Mouse (Mus musculus): ENCODE measurements at regions not wholly inside any gene's neighbourhood (a gene's known extent, or its start where the extent isn't known, plus 50 kb on each side); places are given as distances from the start of the nearest gene placed in this dataset.

DNA sequence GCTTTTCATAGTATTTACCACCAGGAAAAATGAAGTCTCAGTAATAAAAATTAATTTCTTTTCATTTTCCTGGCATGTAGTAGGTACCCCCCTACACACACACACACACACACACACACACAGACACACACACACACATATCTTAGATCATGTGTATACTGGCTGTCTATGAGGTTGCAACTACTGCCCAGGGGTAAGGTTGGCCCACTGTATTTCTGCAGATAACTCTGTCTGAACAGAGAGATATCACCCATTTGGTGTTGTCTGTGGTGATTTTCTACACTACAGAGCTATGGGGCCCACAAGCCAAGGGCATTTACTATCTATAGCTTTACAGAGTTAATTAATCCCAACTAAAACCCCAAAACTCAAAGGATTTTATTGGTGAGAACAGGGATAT is 188.9 kb downstream of the Car2 start:
- Histone ChIP-seq H3K27me3 (no peaks in the 10 kb centered on the region), H3K27ac (replicated peaks) (no peak overlapping the region), H3K4me3 (replicated peaks) (no peak overlapping the region), H3K36me3 (replicated peaks) (no peaks in the 10 kb centered on the region), H3K9me3 (replicated peaks) (no peaks in the 10 kb centered on the region), H3K9ac (no peak overlapping the region), H3K4me1 (replicated peaks) (no peaks in the 10 kb centered on the region), H3K4me2 (no peak overlapping the region)
- ATAC-seq (ENCODE audit: insufficient read depth) = no peak

DNA sequence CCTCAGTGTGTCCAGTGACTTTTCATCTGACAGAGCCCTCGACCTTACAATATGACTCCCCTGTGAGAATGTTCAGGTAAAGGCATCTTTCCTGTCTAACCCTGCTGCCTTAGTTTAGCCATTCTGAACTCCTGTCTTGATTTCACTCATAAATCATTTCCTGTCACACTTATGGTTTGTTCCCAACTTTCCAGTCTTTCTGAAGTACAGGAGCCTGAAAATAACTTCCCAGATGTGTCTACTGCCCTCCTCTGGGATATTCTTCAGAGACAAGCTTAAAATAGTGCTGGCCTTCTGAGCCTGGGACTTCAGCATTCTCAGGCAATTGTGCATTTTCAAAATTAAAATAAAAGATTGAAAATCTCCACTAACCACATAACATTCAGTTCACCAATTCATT is 204.1 kb downstream of the Car2 start:
- no peak overlapping the region for H3K4me3 ChIP-seq (replicated peaks)
- 51% methylated on average over 1 of the region's 1 CpGs for WGBS (ENCODE audit: insufficient replicate concordance)
- no peaks in the 10 kb centered on the region for H3K27me3 ChIP-seq
- no peaks in the 10 kb centered on the region for H3K36me3 ChIP-seq (replicated peaks)
- no peak overlapping the region for H3K4me2 ChIP-seq
- no peak overlapping the region for H3K9ac ChIP-seq
- H3K4me1 ChIP-seq (replicated peaks) = no peaks in the 10 kb centered on the region
- no peak for ATAC-seq (ENCODE audit: insufficient read depth)
- H3K27ac ChIP-seq (replicated peaks) = no peak overlapping the region
- H3K9me3 ChIP-seq (replicated peaks) = no peaks in the 10 kb centered on the region

DNA sequence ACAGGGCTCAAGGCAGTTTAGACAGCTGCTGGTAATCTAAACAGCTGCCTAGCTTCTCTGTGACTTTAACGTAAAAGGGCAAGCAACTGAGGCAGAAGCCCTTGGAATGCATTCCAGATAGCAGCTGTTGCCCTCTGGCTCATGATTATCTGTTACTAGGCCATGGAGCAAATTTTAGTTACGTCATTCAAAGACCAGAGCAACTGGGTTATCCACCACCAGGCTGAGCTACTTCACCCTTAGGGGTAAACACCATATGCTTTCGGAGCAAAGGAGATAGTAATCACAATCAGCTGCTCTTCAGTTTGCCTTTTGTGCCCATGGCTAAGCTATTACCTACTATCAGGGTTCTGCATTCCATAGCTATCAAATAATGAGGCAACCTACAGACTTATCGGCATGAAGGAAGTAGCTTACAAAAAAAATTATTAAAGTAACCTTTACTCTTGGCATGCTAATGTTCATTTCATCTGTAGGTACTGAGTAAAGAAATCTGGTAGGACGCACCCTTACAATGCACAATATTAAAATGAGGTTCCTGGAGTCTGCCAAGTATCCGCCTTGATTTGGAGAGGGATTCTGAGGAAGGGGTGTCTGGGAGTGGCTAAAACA is 212.2 kb downstream of the Car2 start:
- H3K9me3 ChIP-seq (replicated peaks) = no peaks in the 10 kb centered on the region
- H3K27ac ChIP-seq (replicated peaks) = no peak overlapping the region
- no peaks in the 10 kb centered on the region for H3K27me3 ChIP-seq
- no peak overlapping the region for H3K4me2 ChIP-seq
- 59% methylated on average over 6 of the region's 6 CpGs for WGBS (ENCODE audit: insufficient replicate concordance)
- no peaks in the 10 kb centered on the region for H3K36me3 ChIP-seq (replicated peaks)
- no peak overlapping the region for H3K4me3 ChIP-seq (replicated peaks)
- no peak for ATAC-seq (ENCODE audit: insufficient read depth)
- H3K4me1 ChIP-seq (replicated peaks) = no peaks in the 10 kb centered on the region
- H3K9ac ChIP-seq = no peak overlapping the region

DNA sequence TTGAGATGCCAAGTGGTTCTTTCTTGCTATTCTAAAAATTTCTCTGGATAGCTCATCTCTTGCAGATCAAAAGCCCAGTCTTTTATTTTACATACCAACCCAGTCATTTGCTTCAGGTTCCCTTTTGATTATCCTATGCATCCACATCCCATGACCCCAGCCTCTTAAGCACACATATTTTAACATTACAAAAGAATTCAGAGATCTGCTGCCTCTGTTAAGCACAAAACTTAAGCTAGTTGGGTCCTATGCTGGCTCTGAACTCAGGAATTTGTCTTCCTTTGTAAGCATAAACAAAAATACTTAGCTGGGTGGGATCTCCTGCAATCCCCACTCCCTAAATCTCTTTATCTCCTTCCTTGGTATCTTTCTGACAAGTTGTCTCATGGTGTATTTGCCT is 212.9 kb downstream of the Car2 start:
- Histone ChIP-seq H3K4me1 (replicated peaks) (no peaks in the 10 kb centered on the region), H3K4me3 (replicated peaks) (no peak overlapping the region), H3K9me3 (replicated peaks) (no peaks in the 10 kb centered on the region), H3K9ac (no peak overlapping the region), H3K4me2 (no peak overlapping the region), H3K36me3 (replicated peaks) (no peaks in the 10 kb centered on the region), H3K27me3 (no peaks in the 10 kb centered on the region), H3K27ac (replicated peaks) (no peak overlapping the region)
- no peak for ATAC-seq (ENCODE audit: insufficient read depth)

DNA sequence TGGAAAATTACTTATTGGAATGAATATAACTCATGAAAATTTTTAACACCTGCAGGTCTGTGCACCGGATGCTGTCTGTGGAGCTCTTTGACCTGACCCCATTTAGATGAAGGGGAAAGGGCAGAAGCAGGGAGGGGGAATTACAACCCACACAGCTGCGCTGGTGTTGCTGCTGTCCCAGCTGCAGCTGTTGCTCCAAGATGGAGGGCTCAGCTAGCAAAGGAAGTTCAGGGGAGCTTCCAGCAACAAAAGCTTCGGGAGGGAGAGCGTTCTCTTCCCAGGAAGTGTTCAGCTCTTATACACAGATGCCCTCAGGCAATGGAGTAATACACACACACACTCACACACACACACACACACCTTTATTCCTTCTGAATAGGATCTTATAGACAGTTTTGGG is 219.6 kb downstream of the Car2 start:
- Histone ChIP-seq H3K4me3 (replicated peaks) (no peak overlapping the region), H3K4me1 (replicated peaks) (no peaks in the 10 kb centered on the region), H3K9ac (no peak overlapping the region), H3K36me3 (replicated peaks) (no peaks in the 10 kb centered on the region), H3K27me3 (no peaks in the 10 kb centered on the region), H3K9me3 (replicated peaks) (no peaks in the 10 kb centered on the region), H3K4me2 (no peak overlapping the region), H3K27ac (replicated peaks) (no peak overlapping the region)
- WGBS (ENCODE audit: insufficient replicate concordance) = 62% methylated on average over 4 of the region's 4 CpGs
- ATAC-seq (ENCODE audit: insufficient read depth) = no peak

DNA sequence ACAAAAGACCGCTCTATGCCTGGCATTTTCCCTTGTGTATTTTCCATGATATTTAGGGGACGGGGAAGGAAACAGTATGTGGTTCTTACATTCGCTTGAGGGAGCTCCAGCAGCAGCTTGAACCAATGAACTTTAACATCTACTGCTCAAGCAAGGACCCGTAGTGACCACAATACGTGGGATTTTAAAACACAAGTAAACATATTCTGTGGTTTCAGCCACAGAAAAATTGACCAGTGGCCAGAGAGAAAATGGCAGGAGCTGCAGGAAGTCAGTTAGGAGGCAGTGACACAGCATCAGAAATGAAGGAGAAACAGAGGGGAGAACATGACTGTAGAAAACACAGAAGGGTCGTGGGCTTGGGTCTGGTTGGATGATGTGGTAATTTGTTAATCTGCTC is 220.2 kb downstream of the Car2 start:
- WGBS (ENCODE audit: insufficient replicate concordance) = 47% methylated on average over 6 of the region's 6 CpGs

DNA sequence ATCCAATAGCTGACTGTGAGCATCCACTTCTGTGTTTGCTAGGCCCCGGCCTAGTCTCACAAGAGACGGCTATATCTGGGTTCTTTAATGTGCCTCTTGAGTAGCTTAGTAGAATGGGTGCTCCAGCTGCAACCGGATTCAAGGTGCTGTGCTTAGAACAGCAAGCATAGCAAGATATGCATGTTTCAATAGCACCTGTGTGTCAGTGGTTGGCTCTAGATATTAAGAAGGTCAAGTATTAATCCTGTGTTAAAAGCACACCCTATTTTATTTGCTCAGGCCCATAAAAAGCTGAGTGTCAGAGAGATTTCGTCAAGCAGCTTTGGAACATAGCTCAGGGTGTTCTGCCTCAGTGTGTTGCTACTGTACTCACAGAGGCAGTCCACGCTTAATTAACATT is 221.2 kb downstream of the Car2 start:
- no peak overlapping the region for H3K4me3 ChIP-seq (replicated peaks)
- H3K4me2 ChIP-seq = no peak overlapping the region
- H3K36me3 ChIP-seq (replicated peaks) = no peaks in the 10 kb centered on the region
- 68% methylated on average over 5 of the region's 5 CpGs for WGBS (ENCODE audit: insufficient replicate concordance)
- H3K27ac ChIP-seq (replicated peaks) = no peak overlapping the region
- no peak overlapping the region for H3K9ac ChIP-seq
- ATAC-seq (ENCODE audit: insufficient read depth) = no peak
- H3K27me3 ChIP-seq = no peaks in the 10 kb centered on the region
- H3K4me1 ChIP-seq (replicated peaks) = no peaks in the 10 kb centered on the region
- H3K9me3 ChIP-seq (replicated peaks) = no peaks in the 10 kb centered on the region

More for the DNA sequence above, 220.2 kb downstream of the Car2 start:
- H3K4me1 ChIP-seq (replicated peaks) = no peaks in the 10 kb centered on the region
- no peak overlapping the region for H3K9ac ChIP-seq
- no peaks in the 10 kb centered on the region for H3K27me3 ChIP-seq
- H3K4me2 ChIP-seq = no peak overlapping the region
- no peak overlapping the region for H3K27ac ChIP-seq (replicated peaks)
- H3K9me3 ChIP-seq (replicated peaks) = no peaks in the 10 kb centered on the region
- ATAC-seq (ENCODE audit: insufficient read depth) = no peak
- H3K36me3 ChIP-seq (replicated peaks) = no peaks in the 10 kb centered on the region
- H3K4me3 ChIP-seq (replicated peaks) = no peak overlapping the region

DNA sequence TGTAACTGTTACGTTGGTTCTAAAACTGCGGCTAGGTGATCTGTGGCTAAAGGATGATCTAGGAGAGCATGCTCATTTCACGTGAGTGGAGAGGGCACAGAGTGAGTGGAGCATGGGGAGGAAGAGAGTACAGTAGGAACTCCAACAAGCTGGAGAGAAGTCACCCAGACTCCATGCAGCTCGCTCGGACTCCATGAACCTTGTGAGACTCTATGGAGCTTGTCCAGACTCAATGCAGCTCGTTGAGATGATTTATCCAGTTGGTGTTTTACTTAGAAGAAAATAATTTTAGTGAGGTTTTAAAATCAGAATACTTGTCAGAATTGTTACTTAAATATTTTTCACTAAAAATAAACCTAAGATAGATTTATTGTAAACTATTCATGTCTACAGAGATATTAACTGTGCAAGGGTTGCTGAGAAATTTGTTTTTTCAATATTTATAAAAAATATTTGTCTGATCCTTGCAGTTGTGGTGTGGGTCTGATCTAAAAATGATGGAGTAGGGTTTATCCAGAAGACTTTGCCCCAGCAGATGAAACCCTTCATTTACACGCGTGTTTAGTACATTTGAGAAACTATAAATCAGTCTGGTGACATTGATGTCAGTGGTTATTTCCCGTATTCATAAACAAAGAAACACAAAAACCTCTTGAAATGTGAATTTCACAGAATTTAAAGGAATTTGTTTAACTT is 222.3 kb downstream of the Car2 start:
- WGBS (ENCODE audit: insufficient replicate concordance) = 66% methylated on average over 9 of the region's 9 CpGs
- H3K36me3 ChIP-seq (replicated peaks) = no peaks in the 10 kb centered on the region
- no peak overlapping the region for H3K27ac ChIP-seq (replicated peaks)
- no peaks in the 10 kb centered on the region for H3K4me1 ChIP-seq (replicated peaks)
- ATAC-seq (ENCODE audit: insufficient read depth) = no peak
- H3K4me3 ChIP-seq (replicated peaks) = no peak overlapping the region
- no peaks in the 10 kb centered on the region for H3K9me3 ChIP-seq (replicated peaks)
- no peaks in the 10 kb centered on the region for H3K27me3 ChIP-seq
- H3K4me2 ChIP-seq = no peak overlapping the region
- H3K9ac ChIP-seq = no peak overlapping the region

DNA sequence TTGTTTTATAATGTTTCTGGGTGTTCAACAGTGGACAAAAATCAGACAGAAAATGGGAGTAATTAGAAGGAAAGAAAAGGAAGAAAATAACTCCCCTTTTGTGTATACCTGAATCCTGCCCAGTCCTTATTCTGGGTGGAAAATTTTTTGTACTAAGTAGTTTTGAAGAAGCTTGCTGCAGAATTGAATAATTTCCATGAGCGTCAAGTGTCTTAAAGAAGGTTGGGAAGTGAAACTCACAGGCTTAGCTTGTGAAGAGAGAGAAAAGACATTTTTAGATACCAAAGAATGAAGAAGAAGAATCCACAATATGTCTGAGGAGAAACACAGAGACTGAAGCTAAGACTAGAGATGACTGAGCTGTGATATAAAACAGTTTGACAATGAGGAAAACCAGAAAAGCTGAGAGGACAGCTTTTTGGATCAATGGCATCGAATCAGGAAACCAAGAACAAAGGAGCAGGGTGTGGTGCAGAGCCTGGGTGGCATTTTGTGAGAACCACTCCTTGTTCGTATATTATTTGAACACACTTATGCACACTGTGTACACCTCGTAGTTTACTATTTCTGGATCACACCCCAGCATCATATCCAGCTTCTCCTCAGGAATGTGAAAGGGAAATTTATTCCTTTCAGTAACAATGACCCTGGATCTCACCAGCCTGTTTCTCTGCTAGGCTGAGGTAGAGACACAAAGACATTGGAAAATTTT is 221.9 kb downstream of the Gm9733 start:
- no peak overlapping the region for H3K27ac ChIP-seq (replicated peaks)
- no peak overlapping the region for H3K4me2 ChIP-seq
- no peak for ATAC-seq (ENCODE audit: insufficient read depth)
- 48% methylated on average over 4 of the region's 4 CpGs for WGBS (ENCODE audit: insufficient replicate concordance)
- no peak overlapping the region for H3K9ac ChIP-seq
- no peaks in the 10 kb centered on the region for H3K36me3 ChIP-seq (replicated peaks)
- H3K4me1 ChIP-seq (replicated peaks) = no peaks in the 10 kb centered on the region
- no peak overlapping the region for H3K4me3 ChIP-seq (replicated peaks)
- no peaks in the 10 kb centered on the region for H3K27me3 ChIP-seq
- H3K9me3 ChIP-seq (replicated peaks) = no peaks in the 10 kb centered on the region

DNA sequence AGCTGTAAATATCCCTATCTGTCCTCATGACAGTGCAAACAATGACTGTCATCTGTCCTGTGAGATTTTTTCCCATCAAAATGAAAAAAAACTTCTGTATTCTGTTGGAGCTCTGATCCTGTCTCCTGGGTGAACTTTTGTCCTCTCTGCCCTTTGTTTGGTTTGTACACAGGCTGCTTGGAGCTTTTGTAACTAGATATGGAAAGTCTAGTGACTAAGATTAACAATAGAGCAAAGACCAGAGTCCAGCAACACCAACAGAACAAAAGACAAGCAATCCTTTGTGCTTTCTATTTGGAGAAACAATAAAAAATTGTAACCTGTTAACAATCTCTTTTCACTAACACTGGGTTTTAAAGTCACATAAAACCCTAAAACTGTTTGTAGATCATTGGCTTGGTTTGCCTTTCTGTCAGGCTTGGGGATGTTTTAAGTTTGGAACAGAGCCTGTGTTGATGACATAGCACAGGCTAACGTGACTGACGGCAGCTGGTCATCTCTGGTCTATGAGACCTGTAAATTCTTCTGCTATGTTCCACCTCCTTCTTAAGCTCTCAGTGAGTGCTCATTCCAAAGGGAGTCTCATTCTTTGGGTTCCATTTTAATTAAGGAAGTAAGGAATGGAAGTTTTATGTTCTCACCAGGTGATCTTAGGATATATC is 219.8 kb downstream of the Gm9733 start:
- Histone ChIP-seq H3K36me3 (replicated peaks) (no peaks in the 10 kb centered on the region), H3K9ac (no peak overlapping the region), H3K4me3 (replicated peaks) (no peak overlapping the region), H3K4me2 (no peak overlapping the region), H3K27me3 (no peaks in the 10 kb centered on the region), H3K9me3 (replicated peaks) (no peaks in the 10 kb centered on the region), H3K4me1 (replicated peaks) (no peaks in the 10 kb centered on the region), H3K27ac (replicated peaks) (no peak overlapping the region)
- WGBS (ENCODE audit: insufficient replicate concordance) = 59% methylated on average over 2 of the region's 2 CpGs
- ATAC-seq (ENCODE audit: insufficient read depth) = no peak

DNA sequence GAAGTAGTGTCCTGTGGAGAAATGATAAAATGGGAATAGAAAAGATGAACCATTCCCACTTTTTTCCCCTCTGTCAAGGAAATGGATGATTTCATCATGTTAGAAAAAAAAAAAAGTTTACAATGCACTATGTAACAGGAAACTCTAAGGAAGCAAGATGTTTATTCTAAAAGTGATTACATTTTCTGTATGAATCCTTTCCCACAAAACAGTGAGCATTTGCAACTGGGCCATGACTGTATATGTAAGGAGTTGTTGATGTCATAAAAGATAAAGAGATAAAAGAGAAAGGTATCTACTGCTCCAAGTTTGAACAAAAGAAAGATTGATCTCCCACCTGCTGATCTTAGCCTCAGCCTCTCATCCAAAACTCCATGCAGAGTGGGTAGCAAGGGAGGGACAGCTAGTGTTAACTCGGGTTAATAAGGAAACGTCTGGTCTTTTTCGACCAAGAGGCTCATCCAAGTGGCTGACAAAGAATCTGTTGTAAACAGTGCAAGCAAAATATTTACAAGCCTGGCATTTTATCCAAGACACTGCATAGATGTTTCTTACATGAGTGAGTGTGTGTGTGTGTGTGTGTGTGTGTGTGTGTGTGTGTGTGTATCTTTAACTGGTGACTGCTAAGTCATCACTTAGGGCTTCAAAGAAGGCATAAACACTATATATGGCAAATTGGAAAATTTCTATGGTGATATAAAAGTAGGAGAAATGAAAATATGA is 213.3 kb downstream of the Gm9733 start:
- no peak overlapping the region for H3K4me3 ChIP-seq (replicated peaks)
- no peaks in the 10 kb centered on the region for H3K9me3 ChIP-seq (replicated peaks)
- H3K27me3 ChIP-seq = no peaks in the 10 kb centered on the region
- H3K4me2 ChIP-seq = no peak overlapping the region
- no peaks in the 10 kb centered on the region for H3K36me3 ChIP-seq (replicated peaks)
- no peaks in the 10 kb centered on the region for H3K4me1 ChIP-seq (replicated peaks)
- 35% methylated on average over 3 of the region's 3 CpGs for WGBS (ENCODE audit: insufficient replicate concordance)
- no peak for ATAC-seq (ENCODE audit: insufficient read depth)
- H3K9ac ChIP-seq = no peak overlapping the region
- no peak overlapping the region for H3K27ac ChIP-seq (replicated peaks)

Data from liver, embryonic 15.5 days (tissue).